Mouse (Mus musculus): ENCODE results near the gene Nrp1.

Gene Nrp1

GRCm38 (mm10) chr8:128547361-128547760 lies 189.0 kb downstream of the Nrp1 start:
- intact Hi-C loops (cut with DNase I), result no loop called here

GRCm38 (mm10) chr8:128549738-128550137 lies 191.3 kb downstream of the Nrp1 start:
- intact Hi-C loops (cut with DNase I), result no loop called here

GRCm38 (mm10) chr8:128551421-128552139 lies 193.2 kb downstream of the Nrp1 start:
- intact Hi-C loops (cut with DNase I), result no loop called here

Small RNA genes lying within 50 kb of the gene (microRNA-seq; reads per million reads assigned to microRNA genes)
- gene Mir1903, result 0.12 to 0.23 reads per million in 2 experiments

All from adrenal gland (tissue).